Mouse (Mus musculus): ENCODE measurements around the gene Pik3cb. TPM values are rescaled to one million over a fixed set of nuclear protein-coding genes. Genes with fewer than 3 reads are reported as not detected.

Pik3cb gene
- polyA plus RNA-seq, 1 experiment from 2014 or later: 1.6 TPM

GRCm38 (mm10) chr9:99057751-99058150 lies 82.7 kb downstream of the Pik3cb start:
- Histone ChIP-seq H3K27ac (ENCODE audit: low read depth, low read length) (no peak overlapping the region), H3K4me2 (ENCODE audit: low read depth, low read length, severe bottlenecking) (no peak overlapping the region), H3K9me3 (ENCODE audit: control insufficient read depth, low read length) (no peaks in the 10 kb centered on the region), H3K9ac (ENCODE audit: low read length) (no peak overlapping the region), H3K36me3 (ENCODE audit: control insufficient read depth, insufficient read depth, low read length) (no peaks in the 10 kb centered on the region), H3K4me1 (replicated peaks; ENCODE audit: control insufficient read depth, insufficient read depth, low read length) (no peaks in the 10 kb centered on the region), H3K27me3 (ENCODE audit: control insufficient read depth, insufficient read depth, low read length) (no peaks in the 10 kb centered on the region), H3K4me3 (ENCODE audit: low read depth, low read length) (no peak overlapping the region)
- 86% methylated on average over 3 of the region's 3 CpGs for WGBS
- no peak for DNase-seq (ENCODE audit: low spot score)
- ATAC-seq (replicated peaks; ENCODE audit: low FRiP score): no peak

- no peak for ATAC-seq (replicated peaks; ENCODE audit: low FRiP score)
- DNase-seq (ENCODE audit: low spot score): no peak
- H3K36me3 ChIP-seq (ENCODE audit: control insufficient read depth, insufficient read depth, low read length): no peaks in the 10 kb centered on the region
- no peak overlapping the region for H3K4me2 ChIP-seq (ENCODE audit: low read depth, low read length, severe bottlenecking)
- H3K4me3 ChIP-seq (ENCODE audit: low read depth, low read length): no peak overlapping the region
- H3K9me3 ChIP-seq (ENCODE audit: control insufficient read depth, low read length): no peaks in the 10 kb centered on the region
- H3K27me3 ChIP-seq (ENCODE audit: control insufficient read depth, insufficient read depth, low read length): no peaks in the 10 kb centered on the region
- H3K27ac ChIP-seq (ENCODE audit: low read depth, low read length): no peak overlapping the region
- no peak overlapping the region for H3K9ac ChIP-seq (ENCODE audit: low read length)
- H3K4me1 ChIP-seq (replicated peaks; ENCODE audit: control insufficient read depth, insufficient read depth, low read length): no peaks in the 10 kb centered on the region
- 82% methylated on average over 6 of the region's 6 CpGs for whole genome bisulfite sequencing
Measured at GRCm38 (mm10) chr9:99049760-99050159, 90.7 kb downstream of the Pik3cb start.

DNA sequence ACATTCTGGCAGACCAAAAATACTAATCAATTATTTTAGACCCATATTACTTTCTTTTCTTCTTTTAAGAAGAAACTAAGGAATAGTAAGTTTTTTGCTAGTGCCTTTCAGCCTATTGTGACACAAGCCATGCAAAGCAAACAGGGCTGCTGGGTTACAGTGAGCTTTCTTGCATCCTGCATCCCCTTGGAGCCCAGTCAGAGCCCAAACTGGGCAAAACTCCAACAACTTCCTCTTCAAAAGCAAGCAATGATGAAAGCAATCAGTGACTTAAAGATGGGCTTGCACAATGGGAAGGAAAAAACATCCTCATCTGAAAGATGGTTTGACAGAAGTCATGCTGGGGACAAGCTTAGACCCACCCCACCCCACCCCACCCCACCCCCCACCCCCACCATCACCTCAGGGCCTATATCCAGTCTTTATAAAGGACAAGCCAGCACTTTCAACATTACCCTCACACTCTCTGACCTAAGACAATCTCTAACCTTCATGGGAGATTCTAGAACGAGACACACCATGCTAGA lies 91.6 kb downstream of the Pik3cb start:
- Histone ChIP-seq H3K27ac (ENCODE audit: low read depth, low read length) (no peak overlapping the region), H3K9ac (ENCODE audit: low read length) (no peak overlapping the region), H3K27me3 (ENCODE audit: control insufficient read depth, insufficient read depth, low read length) (no peaks in the 10 kb centered on the region), H3K9me3 (ENCODE audit: control insufficient read depth, low read length) (no peaks in the 10 kb centered on the region), H3K4me2 (ENCODE audit: low read depth, low read length, severe bottlenecking) (no peak overlapping the region), H3K4me1 (replicated peaks; ENCODE audit: control insufficient read depth, insufficient read depth, low read length) (no peaks in the 10 kb centered on the region), H3K36me3 (ENCODE audit: control insufficient read depth, insufficient read depth, low read length) (no peaks in the 10 kb centered on the region), H3K4me3 (ENCODE audit: low read depth, low read length) (no peak overlapping the region)
- ATAC-seq (replicated peaks; ENCODE audit: low FRiP score) (no peak), DNase-seq (ENCODE audit: low spot score) (no peak)
- 79% methylated on average over 1 of the region's 1 CpGs for WGBS

DNA sequence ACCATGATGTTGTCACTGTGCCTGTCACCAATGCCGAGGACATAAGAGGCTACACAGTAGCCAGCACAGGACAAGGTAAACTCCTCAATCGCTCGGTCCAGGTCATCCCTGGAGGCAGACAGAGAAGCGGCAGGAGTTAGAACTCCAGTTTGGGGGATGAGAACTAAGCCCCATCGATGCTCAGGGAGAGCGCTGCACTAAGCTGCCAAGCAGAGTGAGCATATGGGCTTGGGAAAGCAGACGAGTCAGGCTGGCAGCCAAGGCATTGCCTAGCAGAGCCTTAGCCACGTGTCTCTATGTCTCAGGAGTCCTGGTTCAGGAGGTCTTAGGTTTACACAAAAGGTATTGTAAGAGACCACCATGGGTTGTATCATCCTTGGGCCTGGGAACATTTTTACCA lies 95.7 kb downstream of the Pik3cb start:
- Histone ChIP-seq H3K27ac (ENCODE audit: low read depth, low read length) (no peak overlapping the region), H3K4me3 (ENCODE audit: low read depth, low read length) (no peak overlapping the region), H3K4me2 (ENCODE audit: low read depth, low read length, severe bottlenecking) (no peak overlapping the region), H3K27me3 (ENCODE audit: control insufficient read depth, insufficient read depth, low read length) (no peaks in the 10 kb centered on the region), H3K4me1 (replicated peaks; ENCODE audit: control insufficient read depth, insufficient read depth, low read length) (no peaks in the 10 kb centered on the region), H3K36me3 (ENCODE audit: control insufficient read depth, insufficient read depth, low read length) (no peaks in the 10 kb centered on the region), H3K9ac (ENCODE audit: low read length) (no peak overlapping the region), H3K9me3 (ENCODE audit: control insufficient read depth, low read length) (no peaks in the 10 kb centered on the region)
- 88% methylated on average over 8 of the region's 8 CpGs for WGBS
- ATAC-seq (replicated peaks; ENCODE audit: low FRiP score) (no peak), DNase-seq (ENCODE audit: low spot score) (no peak)

- WGBS: 91% methylated on average over 4 of the region's 4 CpGs
Measured at GRCm38 (mm10) chr9:99042641-99043040, 97.8 kb downstream of the Pik3cb start.

DNA sequence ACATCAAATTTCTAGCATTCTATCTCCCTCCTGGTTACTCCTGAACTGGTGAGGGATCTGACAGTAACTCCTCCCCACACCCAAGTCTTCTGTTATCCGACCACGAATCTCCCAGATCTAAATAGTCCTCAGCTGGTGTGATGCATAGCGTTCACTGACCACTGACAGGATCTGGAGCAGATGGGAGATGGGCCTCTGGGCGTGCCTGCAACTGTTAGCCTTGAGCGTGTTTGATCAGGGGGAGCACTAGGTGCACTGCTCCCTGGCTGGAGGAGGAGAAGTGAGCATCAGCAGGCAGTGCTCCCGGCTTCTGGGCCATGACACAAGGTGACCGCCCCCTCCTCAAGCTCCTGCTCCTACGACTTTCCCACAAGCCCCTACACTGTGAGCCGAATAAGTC lies 98.4 kb downstream of the Pik3cb start:
- Histone ChIP-seq H3K4me2 (ENCODE audit: low read depth, low read length, severe bottlenecking) (no peak overlapping the region), H3K4me1 (replicated peaks; ENCODE audit: control insufficient read depth, insufficient read depth, low read length) (no peaks in the 10 kb centered on the region), H3K4me3 (ENCODE audit: low read depth, low read length) (no peak overlapping the region), H3K27me3 (ENCODE audit: control insufficient read depth, insufficient read depth, low read length) (no peaks in the 10 kb centered on the region), H3K36me3 (ENCODE audit: control insufficient read depth, insufficient read depth, low read length) (no peaks in the 10 kb centered on the region), H3K9ac (ENCODE audit: low read length) (no peak overlapping the region), H3K27ac (ENCODE audit: low read depth, low read length) (no peak overlapping the region), H3K9me3 (ENCODE audit: control insufficient read depth, low read length) (no peaks in the 10 kb centered on the region)
- DNase-seq (ENCODE audit: low spot score): no peak
- no peak for ATAC-seq (replicated peaks; ENCODE audit: low FRiP score)
- WGBS: 85% methylated on average over 9 of the region's 9 CpGs

More at GRCm38 (mm10) chr9:99042641-99043040, 97.8 kb downstream of the Pik3cb start:
- H3K4me2 ChIP-seq (ENCODE audit: low read depth, low read length, severe bottlenecking): no peak overlapping the region
- DNase-seq (ENCODE audit: low spot score): no peak
- no peak overlapping the region for H3K4me3 ChIP-seq (ENCODE audit: low read depth, low read length)
- no peak overlapping the region for H3K27ac ChIP-seq (ENCODE audit: low read depth, low read length)
- ATAC-seq (replicated peaks; ENCODE audit: low FRiP score): no peak
- no peaks in the 10 kb centered on the region for H3K27me3 ChIP-seq (ENCODE audit: control insufficient read depth, insufficient read depth, low read length)
- no peaks in the 10 kb centered on the region for H3K9me3 ChIP-seq (ENCODE audit: control insufficient read depth, low read length)
- H3K9ac ChIP-seq (ENCODE audit: low read length): no peak overlapping the region
- no peaks in the 10 kb centered on the region for H3K4me1 ChIP-seq (replicated peaks; ENCODE audit: control insufficient read depth, insufficient read depth, low read length)
- H3K36me3 ChIP-seq (ENCODE audit: control insufficient read depth, insufficient read depth, low read length): no peaks in the 10 kb centered on the region

GRCm38 (mm10) chr9:99035575-99035974 lies 104.8 kb downstream of the Pik3cb start, which contains the start of gene Gm1123:
TSS of gene Gm1123 (minus strand) at chr9:99035715.
- DNase-seq (ENCODE audit: low spot score) (no peak), ATAC-seq (replicated peaks; ENCODE audit: low FRiP score) (no peak)
- no peaks in the 10 kb centered on the region; the same call in 1 of the 2 replicates for H3K36me3 ChIP-seq (ENCODE audit: control insufficient read depth, insufficient read depth, low read length)
- H3K4me1 ChIP-seq (replicated peaks; ENCODE audit: control insufficient read depth, insufficient read depth, low read length): no peaks in the 10 kb centered on the region
- no peak within 1 kb of the TSS for H3K27ac ChIP-seq (ENCODE audit: low read depth, low read length)
- 88% methylated on average over 12 of the region's 12 CpGs for WGBS
- no peak within 1 kb of the TSS for H3K4me2 ChIP-seq (ENCODE audit: low read depth, low read length, severe bottlenecking)
- H3K9me3 ChIP-seq (ENCODE audit: control insufficient read depth, low read length): no peaks in the 10 kb centered on the region
- no peak within 1 kb of the TSS for H3K9ac ChIP-seq (ENCODE audit: low read length)
- H3K27me3 ChIP-seq (ENCODE audit: control insufficient read depth, insufficient read depth, low read length): no peaks in the 10 kb centered on the region
- no peak within 1 kb of the TSS for H3K4me3 ChIP-seq (ENCODE audit: low read depth, low read length)

DNA sequence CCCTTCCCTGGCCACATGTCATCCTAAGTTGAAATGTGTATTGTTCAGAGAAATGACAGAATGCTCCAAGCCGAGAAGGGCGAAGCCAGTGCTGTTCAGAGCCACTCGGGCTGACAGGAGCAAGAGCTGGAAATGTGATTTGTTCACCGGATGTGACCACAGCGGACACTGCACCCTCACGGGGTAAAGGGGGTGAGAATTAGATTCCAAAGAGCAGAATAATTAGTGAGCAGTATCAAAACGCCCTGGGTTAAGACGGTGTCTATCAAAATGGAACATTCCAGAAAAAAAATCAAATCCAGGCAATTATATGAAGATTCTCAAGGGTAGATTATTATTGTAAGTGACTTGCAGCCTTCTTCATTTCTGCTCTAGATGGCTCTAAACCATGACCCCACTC lies 106.3 kb downstream of the Pik3cb start:
- no peaks in the 10 kb centered on the region for H3K9me3 ChIP-seq (ENCODE audit: control insufficient read depth, low read length)
- H3K4me3 ChIP-seq (ENCODE audit: low read depth, low read length): no peak overlapping the region
- no peak overlapping the region for H3K4me2 ChIP-seq (ENCODE audit: low read depth, low read length, severe bottlenecking)
- WGBS: 87% methylated on average over 8 of the region's 8 CpGs
- no peak overlapping the region for H3K27ac ChIP-seq (ENCODE audit: low read depth, low read length)
- no peaks in the 10 kb centered on the region for H3K4me1 ChIP-seq (replicated peaks; ENCODE audit: control insufficient read depth, insufficient read depth, low read length)
- H3K27me3 ChIP-seq (ENCODE audit: control insufficient read depth, insufficient read depth, low read length): no peaks in the 10 kb centered on the region
- ATAC-seq (replicated peaks; ENCODE audit: low FRiP score) (no peak), DNase-seq (ENCODE audit: low spot score) (no peak)
- H3K9ac ChIP-seq (ENCODE audit: low read length): no peak overlapping the region
- H3K36me3 ChIP-seq (ENCODE audit: control insufficient read depth, insufficient read depth, low read length): no peaks in the 10 kb centered on the region; the same call in 1 of the 2 replicates

DNA sequence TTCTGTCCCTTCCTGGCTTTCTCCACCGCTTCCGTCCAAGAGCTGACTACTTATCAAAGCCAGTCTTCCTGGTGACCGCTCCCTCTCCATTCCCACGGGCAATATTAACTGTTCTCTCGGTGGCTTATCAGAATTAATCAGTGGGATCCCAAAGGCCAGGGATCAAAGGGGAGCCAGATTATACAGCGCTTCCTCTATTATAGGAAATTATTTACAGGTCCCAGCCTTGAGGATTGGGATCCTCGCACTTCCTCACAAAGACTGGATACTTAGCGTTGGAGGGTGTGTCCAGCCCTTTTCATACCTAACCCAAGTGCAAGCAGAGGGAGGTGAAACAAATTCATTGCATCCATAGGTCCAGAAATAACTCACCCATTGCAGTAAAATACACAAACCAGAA lies 108.4 kb downstream of the Pik3cb start:
- WGBS: 88% methylated on average over 8 of the region's 8 CpGs
- Histone ChIP-seq H3K4me2 (ENCODE audit: low read depth, low read length, severe bottlenecking) (no peak overlapping the region), H3K9me3 (ENCODE audit: control insufficient read depth, low read length) (no peaks in the 10 kb centered on the region), H3K4me3 (ENCODE audit: low read depth, low read length) (no peak overlapping the region), H3K27ac (ENCODE audit: low read depth, low read length) (no peak overlapping the region), H3K9ac (ENCODE audit: low read length) (no peak overlapping the region), H3K27me3 (ENCODE audit: control insufficient read depth, insufficient read depth, low read length) (no peaks in the 10 kb centered on the region), H3K4me1 (replicated peaks; ENCODE audit: control insufficient read depth, insufficient read depth, low read length) (no peaks in the 10 kb centered on the region), H3K36me3 (ENCODE audit: control insufficient read depth, insufficient read depth, low read length) (no peaks in the 10 kb centered on the region; the same call in 1 of the 2 replicates)
- no peak for DNase-seq (ENCODE audit: low spot score)
- no peak for ATAC-seq (replicated peaks; ENCODE audit: low FRiP score)
